Mouse (Mus musculus) lung, embryonic 15.5 days (tissue): ENCODE results near the gene Tbc1d24. TPM values are rescaled to one million over a fixed set of nuclear protein-coding genes. Genes with fewer than 3 reads are reported as not detected.

Experiments
- ATAC-seq: fragments of 200-750 bp; cut with Nextera tagmentation; 2 replicates; pipeline ENCODE4 v1.8.0; 2017; ENCODE audit warnings: moderate number of reproducible peaks, borderline replicate concordance; ENCODE audit not compliant: low FRiP score, low TSS enrichment; ENCODE audit errors: extremely low read depth
- H3K27ac ChIP-seq: fragments of 300-500 bp; sonication (generic); 2 replicates; pipeline ENCODE4 v1.5.1; 2015; ENCODE audit warnings: moderate library complexity, mild to moderate bottlenecking, inconsistent platforms
- H3K27me3 ChIP-seq: fragments of 300-500 bp; sonication (generic); 2 replicates; pipeline ENCODE4 v1.6.1; 2015; ENCODE audit warnings: inconsistent platforms
- H3K36me3 ChIP-seq: fragments of 300-500 bp; sonication (generic); 2 replicates; pipeline ENCODE4 v1.6.1; 2015; ENCODE audit warnings: inconsistent platforms
- H3K4me1 ChIP-seq: fragments of 300-500 bp; sonication (generic); 2 replicates; pipeline ENCODE4 v1.6.1; 2015; ENCODE audit warnings: inconsistent platforms
- H3K4me2 ChIP-seq: fragments of 300-500 bp; sonication (generic); 2 replicates; pipeline ENCODE4 v1.6.1; 2015; ENCODE audit warnings: inconsistent platforms, mild to moderate bottlenecking, moderate library complexity
- H3K4me3 ChIP-seq: fragments of 300-500 bp; sonication (generic); 2 replicates; pipeline ENCODE4 v1.5.1; 2015; ENCODE audit warnings: mild to moderate bottlenecking, inconsistent platforms
- H3K9ac ChIP-seq: fragments of 300-500 bp; sonication (generic); 2 replicates; pipeline ENCODE4 v1.6.1; 2015; ENCODE audit warnings: inconsistent platforms
- H3K9me3 ChIP-seq: fragments of 300-500 bp; sonication (generic); 2 replicates; pipeline ENCODE4 v1.6.1; 2016; ENCODE audit warnings: inconsistent platforms
- WGBS: fragments of 180-500 bp; shearing (Covaris S2); methylation state at CpG from one replicate; pipeline ENCODE4 v1.1.7; 2015; 5-methylcytosine and 5-hydroxymethylcytosine counted together
- polyA plus RNA-seq: library from polyadenylated mRNA; unstranded; fragments of >200 nt; fragmentation: Nextera tagmentation; extraction: Ambion mirVana; gene quantifications from 2 replicates; pipeline ENCODE4 v1.2.1, GENCODE M21; 2015

The Tbc1d24 gene
- polyA plus RNA-seq, 1 experiment from 2014 or later, result 4.7 TPM

DNA sequence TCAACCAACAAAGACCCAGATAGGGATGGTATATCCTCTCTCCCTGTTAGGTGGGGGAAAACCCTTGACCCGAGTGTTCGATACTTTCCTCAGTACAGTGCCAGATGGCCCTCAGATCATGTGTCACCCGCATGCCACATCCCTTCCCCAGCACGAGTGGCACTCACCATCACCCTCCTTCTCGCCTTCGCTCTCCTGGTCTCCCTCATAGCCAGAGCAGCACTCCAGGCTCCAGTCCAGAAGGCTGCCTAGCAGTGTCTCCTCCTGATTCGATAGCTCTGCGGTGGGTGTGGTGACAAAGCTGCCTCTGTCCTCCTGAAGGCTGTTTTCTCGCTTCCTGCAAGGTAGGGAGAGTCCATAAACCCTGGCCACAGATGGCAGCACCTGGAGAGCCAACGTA lies 19.4 kb upstream of the Tbc1d24 start:
- H3K36me3 ChIP-seq, result peaks cover 67% of the 10 kb centered on the region
- 90% methylated on average over 10 of the region's 10 CpGs for WGBS
- no peak overlapping the region for H3K27ac ChIP-seq
- H3K27me3 ChIP-seq, result no peaks in the 10 kb centered on the region
- no peak overlapping the region for H3K4me2 ChIP-seq
- H3K9ac ChIP-seq, result no peak overlapping the region
- H3K4me3 ChIP-seq, result no peak overlapping the region
- H3K4me1 ChIP-seq, result peaks cover 8% of the 10 kb centered on the region
- no peak for ATAC-seq
- H3K9me3 ChIP-seq, result no peaks in the 10 kb centered on the region

DNA sequence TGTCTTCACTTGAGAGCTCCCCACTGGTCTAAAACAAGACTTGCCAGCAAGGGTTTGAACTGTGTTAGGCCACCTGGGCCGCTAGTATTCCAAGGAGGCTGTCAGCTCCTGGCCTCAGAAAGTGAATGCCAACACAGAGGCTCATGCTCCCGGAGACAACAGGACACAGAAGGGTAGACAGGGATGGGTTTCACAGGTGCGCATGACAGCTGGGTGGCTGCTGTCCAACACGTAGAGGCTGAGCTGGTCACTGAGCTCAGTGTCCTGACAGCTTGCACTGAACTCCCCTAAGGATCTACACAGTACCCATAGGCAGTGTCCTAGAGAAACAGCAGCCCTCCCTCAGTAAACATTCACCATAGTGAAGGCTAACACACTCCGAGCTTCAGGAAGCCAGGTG lies 18.2 kb upstream of the Tbc1d24 start:
- Histone ChIP-seq H3K9ac (no peak overlapping the region), H3K36me3 (peaks cover 57% of the 10 kb centered on the region), H3K4me2 (no peak overlapping the region), H3K27ac (no peak overlapping the region), H3K27me3 (no peaks in the 10 kb centered on the region), H3K9me3 (no peaks in the 10 kb centered on the region), H3K4me3 (no peak overlapping the region), H3K4me1 (peaks cover 17% of the 10 kb centered on the region)
- no peak for ATAC-seq
- WGBS, result 83% methylated on average over 5 of the region's 5 CpGs

DNA sequence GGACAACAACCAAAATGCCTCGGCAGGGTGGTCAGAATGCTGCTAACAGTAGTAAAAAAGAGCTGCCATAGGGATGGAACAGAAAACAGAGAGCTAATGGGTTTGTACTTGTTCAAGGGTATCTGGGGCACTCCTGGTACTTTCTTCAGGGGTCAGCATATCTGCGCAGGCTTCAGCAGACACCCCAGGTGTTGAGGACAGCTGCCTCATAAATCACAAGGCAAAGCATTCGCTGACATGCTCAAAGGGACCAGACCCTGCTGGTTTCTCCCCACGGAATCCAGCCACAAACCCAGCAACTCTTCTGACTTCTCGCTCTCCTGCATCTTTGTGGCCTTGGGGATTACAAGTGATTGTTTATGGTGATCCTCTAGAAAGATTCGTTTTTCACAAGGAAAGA lies 17.3 kb upstream of the Tbc1d24 start:
- Histone ChIP-seq H3K9me3 (no peaks in the 10 kb centered on the region), H3K36me3 (peaks cover 50% of the 10 kb centered on the region), H3K4me2 (no peak overlapping the region), H3K27ac (no peak overlapping the region), H3K9ac (no peak overlapping the region), H3K4me1 (peaks cover 17% of the 10 kb centered on the region), H3K27me3 (no peaks in the 10 kb centered on the region), H3K4me3 (no peak overlapping the region)
- 63% methylated on average over 6 of the region's 6 CpGs for WGBS
- ATAC-seq, result no peak

DNA sequence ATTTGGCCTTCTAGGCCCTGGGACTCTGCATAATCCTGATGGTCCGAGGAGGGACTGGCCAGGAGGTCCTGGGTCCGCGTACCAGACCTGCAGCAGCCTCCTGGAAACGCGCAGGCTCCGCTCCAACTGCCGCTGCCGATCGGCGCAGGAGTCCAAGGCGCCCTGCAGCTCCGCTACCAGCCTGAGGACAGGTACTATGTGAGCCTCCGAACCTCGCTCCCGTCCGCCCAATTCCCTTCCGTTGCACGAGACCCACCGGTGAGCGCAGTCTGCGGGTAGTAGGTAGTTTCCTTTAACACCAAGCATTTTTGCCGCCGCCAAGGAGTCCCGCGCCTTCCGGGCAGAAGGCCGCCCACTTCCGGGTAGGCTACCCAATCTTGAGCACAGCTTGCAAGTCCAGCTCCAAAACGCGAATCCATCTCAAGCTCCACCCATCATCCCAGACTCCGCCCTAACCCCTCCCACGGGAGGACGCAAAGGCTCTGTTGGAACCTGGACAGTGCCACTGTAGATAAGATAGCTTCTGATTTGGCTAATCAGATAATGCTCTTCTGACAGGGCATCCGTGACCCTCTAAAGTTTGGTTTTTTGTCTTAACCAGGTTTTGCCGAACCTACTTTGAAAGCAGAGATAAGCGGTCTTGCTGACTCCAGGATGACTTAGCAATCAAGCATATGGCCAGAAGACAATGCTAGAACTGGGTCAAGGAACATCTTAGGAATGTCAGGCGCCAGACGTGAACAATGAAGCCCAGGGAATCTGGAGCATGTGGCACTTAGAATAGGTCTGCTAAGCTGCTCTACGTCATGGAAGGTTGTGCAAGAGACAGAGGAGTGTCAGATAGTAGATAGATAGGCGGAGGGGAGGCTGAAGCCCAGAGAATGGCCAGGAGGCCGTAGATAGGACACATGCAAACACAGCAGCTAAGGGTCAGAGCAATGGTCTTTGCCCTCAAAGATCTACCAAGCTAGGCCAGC lies 15.4 kb upstream of the Tbc1d24 start, which contains the start of gene Tedc2:
Tedc2 (minus strand) TSS at position 417 of the 977 bp plus-strand sequence.
- H3K9me3 ChIP-seq, result no peaks in the 10 kb centered on the region
- peak within 1 kb of the TSS; percentile 66 for H3K9ac ChIP-seq
- WGBS, result 4% methylated on average over 41 of the region's 41 CpGs
- peak within 1 kb of the TSS; percentile 77 for H3K4me2 ChIP-seq
- peak; percentile 95 for ATAC-seq
- peaks cover 17% of the 10 kb centered on the region for H3K4me1 ChIP-seq
- H3K4me3 ChIP-seq, result peak within 1 kb of the TSS; percentile 61
- peak within 1 kb of the TSS; percentile 43 for H3K27ac ChIP-seq
- peaks cover 40% of the 10 kb centered on the region for H3K36me3 ChIP-seq
- H3K27me3 ChIP-seq, result no peaks in the 10 kb centered on the region

DNA sequence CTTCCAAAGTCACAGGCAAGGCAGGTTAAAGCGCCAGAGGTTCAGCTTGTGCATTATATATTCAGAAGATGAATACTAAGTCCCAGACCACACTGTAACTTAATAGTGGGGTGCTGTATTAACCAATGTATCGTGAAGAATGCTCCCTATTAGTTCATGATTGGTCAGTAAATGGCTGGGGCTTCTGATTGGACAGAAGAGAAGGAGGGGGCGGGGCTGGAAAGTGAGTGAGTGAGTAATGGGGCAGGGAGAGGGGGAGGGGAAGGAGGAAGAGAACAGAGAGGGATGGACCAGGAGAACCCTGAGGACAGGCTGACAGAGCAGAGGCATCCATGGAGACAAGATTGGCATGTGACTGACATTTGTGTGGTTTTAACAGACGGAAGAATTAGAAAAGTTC lies 11.5 kb upstream of the Tbc1d24 start:
- Histone ChIP-seq H3K36me3 (peaks cover 20% of the 10 kb centered on the region), H3K4me1 (peaks cover 23% of the 10 kb centered on the region), H3K4me2 (no peak overlapping the region), H3K4me3 (no peak overlapping the region), H3K27me3 (no peaks in the 10 kb centered on the region), H3K27ac (no peak overlapping the region), H3K9ac (no peak overlapping the region), H3K9me3 (no peaks in the 10 kb centered on the region)
- ATAC-seq, result no peak
- WGBS, result 71% methylated on average over 4 of the region's 4 CpGs

DNA sequence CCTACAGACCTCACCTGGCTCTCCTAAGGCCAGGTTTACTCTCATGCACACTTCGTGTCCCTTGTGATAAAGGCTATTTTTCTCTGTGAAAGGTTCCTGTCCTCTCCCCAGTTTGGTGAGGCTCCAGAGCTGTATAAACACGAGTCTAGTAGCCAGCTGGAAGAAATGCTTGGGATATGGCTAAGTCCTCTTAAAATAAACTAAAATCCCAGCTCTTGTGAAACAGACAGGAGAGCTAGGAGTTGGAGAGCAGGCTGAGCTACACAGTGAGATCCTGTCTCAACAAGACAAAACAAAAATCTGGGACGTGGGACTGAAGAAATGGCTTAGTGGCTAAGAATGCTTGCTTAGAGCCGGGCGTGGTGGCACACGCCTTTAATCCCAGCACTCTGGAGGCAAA lies 7.8 kb upstream of the Tbc1d24 start:
- WGBS, result 53% methylated on average over 6 of the region's 6 CpGs
- ATAC-seq, result no peak
- Histone ChIP-seq H3K4me1 (peaks cover 40% of the 10 kb centered on the region), H3K9me3 (no peaks in the 10 kb centered on the region), H3K27me3 (0 out of 2 replicates have a peak, but pooled peaks cover 6% of the 10 kb centered on the region), H3K36me3 (peaks cover 20% of the 10 kb centered on the region), H3K9ac (no peak overlapping the region), H3K4me2 (no peak overlapping the region), H3K4me3 (no peak overlapping the region), H3K27ac (0 out of 2 replicates have a peak overlapping the region, but pooled peaks have one; percentile 1)

DNA sequence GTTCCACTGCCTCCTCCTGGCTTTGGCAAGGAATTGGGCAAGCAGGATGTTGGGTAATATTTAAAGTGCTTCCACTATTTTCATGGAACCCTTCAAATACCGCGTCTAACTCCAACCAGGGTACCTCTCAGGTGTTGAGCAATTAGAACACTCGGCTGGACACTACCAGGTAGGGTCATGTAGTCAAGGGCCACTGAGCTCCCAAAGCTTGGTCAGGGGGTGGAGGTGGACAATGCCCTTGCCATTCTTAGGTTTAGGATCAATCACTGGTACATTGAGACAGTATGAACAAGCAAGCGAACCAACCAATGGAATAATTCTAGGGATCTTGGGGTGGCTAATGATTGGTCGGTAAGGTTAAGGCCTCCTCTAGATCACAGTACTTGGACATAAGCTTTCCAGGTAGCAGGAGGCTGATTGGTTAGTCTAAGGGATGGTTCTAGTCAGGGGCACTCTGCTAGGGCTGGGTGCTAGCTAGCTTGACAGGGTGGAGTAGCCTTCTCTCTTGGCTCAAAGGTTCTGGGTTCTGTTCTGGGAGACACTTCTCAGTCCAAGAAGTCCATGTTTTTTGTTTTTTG lies 7.2 kb upstream of the Tbc1d24 start:
- no peak for ATAC-seq
- Histone ChIP-seq H3K4me2 (peak overlapping the region; percentile 96), H3K4me3 (peak overlapping the region; percentile 45), H3K4me1 (peaks cover 45% of the 10 kb centered on the region), H3K9me3 (no peaks in the 10 kb centered on the region), H3K36me3 (peaks cover 17% of the 10 kb centered on the region), H3K9ac (no peak overlapping the region), H3K27me3 (0 out of 2 replicates have a peak, but pooled peaks cover 12% of the 10 kb centered on the region), H3K27ac (peak overlapping the region; percentile 74; the same call in 1 of the 2 replicates)
- WGBS, result 27% methylated on average over 5 of the region's 5 CpGs

DNA sequence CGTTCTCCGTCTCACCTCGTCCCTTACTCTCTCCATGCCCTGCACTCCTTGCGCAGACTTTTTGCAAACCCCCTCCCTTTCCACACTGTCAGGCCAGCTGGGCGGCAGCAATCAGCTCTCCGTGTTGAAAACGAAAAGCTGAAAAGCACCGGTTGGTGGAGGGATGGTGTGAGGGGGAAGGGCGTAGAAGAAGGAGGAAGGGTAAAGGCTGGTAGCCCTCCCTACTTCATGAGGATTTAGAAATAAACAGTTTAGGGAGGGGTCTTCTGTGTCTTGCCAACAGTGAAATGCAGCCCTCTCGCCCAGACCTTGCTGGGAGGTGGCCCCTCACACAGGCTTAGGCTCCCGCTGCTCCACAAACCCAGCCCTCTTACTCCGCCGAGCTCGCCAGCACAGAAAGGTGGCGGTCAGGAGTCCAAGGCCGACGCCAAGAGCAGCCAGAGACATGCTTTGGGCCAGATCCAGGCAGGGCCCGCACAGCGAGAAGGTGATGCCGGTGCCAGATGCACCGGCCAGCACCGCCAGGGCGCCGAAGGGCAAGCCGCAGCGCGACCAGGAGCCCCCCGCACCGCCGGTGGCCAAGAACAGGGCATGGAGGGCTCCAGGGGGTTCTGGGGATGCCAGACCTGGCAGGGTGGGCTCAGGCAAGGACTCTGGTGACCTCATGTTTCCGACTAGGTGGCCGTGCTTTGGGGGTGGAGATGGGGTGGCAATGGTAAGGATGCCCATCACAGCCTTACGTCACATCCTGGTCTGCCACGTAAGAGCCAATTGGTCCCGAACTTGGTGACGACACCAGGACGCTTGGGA lies 6.5 kb upstream of the Tbc1d24 start:
- H3K4me1 ChIP-seq, result peaks cover 52% of the 10 kb centered on the region
- H3K9ac ChIP-seq, result peak overlapping the region; percentile 65
- H3K9me3 ChIP-seq, result no peaks in the 10 kb centered on the region
- peaks cover 18% of the 10 kb centered on the region; the same call in 1 of the 2 replicates for H3K27me3 ChIP-seq
- peaks cover 16% of the 10 kb centered on the region for H3K36me3 ChIP-seq
- H3K27ac ChIP-seq, result peak overlapping the region; percentile 74
- H3K4me2 ChIP-seq, result peak overlapping the region; percentile 96
- H3K4me3 ChIP-seq, result peak overlapping the region; percentile 45
- no peak; the same call in 1 of the 2 replicates for ATAC-seq
- WGBS, result 2% methylated on average over 37 of the region's 37 CpGs

DNA sequence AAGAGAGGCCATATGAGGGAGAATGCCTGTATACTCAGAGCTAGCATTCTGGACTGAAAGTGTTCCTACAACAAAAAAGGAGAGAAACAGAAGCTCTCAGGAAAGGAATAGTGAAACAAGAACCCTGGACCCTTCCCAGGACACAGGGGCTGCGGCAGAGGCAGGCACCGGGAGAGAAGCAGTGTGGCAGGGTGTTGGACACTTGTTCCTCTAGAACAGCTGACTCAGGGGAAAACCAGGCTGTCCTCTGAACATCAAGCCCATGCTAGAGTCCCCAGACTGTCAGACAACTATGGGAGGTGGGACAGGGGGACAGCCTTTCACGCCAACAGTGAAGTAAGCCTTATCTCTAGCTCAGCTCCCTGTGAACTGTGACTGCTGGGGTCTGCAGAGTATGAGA lies 5.2 kb upstream of the Tbc1d24 start:
- ATAC-seq, result no peak
- Histone ChIP-seq H3K4me3 (no peak overlapping the region), H3K4me2 (peak overlapping the region; percentile 96; the same call in 1 of the 2 replicates), H3K36me3 (peaks cover 9% of the 10 kb centered on the region), H3K4me1 (peaks cover 65% of the 10 kb centered on the region), H3K9ac (no peak overlapping the region), H3K27me3 (peaks cover 26% of the 10 kb centered on the region), H3K27ac (0 out of 2 replicates have a peak overlapping the region, but pooled peaks have one; percentile 74), H3K9me3 (no peaks in the 10 kb centered on the region)
- WGBS, result 79% methylated on average over 3 of the region's 3 CpGs

DNA sequence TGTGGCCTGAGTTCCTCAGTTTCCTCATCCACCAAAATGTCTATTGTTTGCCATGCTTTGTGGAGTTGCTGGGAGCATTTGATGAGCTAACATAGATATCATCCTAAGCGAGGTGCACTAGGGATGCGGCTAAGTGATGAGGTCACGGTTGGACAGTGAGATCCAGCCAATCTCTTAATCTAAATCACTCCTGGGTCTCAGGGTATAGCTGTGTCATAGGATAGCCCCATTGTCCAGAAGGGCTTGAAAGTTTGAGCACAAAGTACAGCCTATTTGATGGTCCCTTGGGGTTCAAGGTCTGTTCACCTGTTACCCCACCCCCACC lies 4.5 kb upstream of the Tbc1d24 start:
- Histone ChIP-seq H3K27me3 (peaks cover 26% of the 10 kb centered on the region), H3K9me3 (no peaks in the 10 kb centered on the region), H3K27ac (peak overlapping the region; percentile 87), H3K4me2 (peak overlapping the region; percentile 98), H3K36me3 (peaks cover 2% of the 10 kb centered on the region; the same call in 1 of the 2 replicates), H3K4me3 (no peak overlapping the region), H3K4me1 (peaks cover 68% of the 10 kb centered on the region), H3K9ac (no peak overlapping the region)
- WGBS, result 64% methylated on average over 3 of the region's 3 CpGs
- no peak for ATAC-seq

DNA sequence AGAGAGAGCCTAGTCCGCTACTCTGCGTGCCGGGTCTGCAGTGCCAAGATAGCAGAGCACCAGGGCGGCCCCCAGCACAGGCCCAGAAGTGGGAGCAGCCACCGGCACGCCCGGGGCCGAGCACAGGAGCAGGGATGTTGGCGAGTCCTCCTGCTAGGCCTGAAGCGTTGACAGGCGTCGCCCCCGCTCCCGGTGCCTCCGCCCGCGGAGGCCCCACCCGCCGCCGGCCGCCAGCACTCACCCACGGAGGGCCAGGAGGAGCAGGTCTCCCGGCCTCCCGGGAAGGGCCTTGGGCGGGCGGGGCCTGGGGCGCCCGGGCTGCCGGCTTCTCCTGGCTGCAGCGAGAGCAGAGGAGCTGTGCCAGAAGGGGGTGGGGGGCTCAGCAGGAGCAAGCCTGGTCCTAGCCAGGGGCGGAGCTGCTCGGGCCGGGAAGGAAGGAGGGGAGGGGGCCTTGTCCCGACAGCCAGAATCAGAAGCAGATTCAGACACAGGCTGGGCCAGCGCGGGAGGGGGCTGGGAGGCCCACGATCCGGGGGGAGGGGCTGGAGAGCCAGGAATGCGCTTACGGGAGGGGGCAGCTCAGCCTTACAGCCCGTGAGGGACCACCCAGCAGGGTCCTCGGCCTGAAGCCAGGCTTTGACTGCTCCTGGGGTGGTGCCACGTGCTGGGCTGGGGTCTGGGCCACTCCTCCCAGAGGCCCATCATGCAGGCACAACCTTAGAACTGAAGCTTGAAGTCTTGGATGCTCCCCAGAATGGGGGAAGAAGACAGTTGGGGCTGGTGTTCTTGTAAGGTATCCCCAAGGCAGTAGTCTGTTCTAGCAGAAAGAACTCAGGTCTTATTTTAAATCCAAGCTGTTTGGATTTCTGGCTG lies 3.9 kb upstream of the Tbc1d24 start, which contains the start of gene Ntn3:
Ntn3 (minus strand) TSS at position 489 of the 873 bp plus-strand sequence.
- H3K27me3 ChIP-seq, result peaks cover 26% of the 10 kb centered on the region
- ATAC-seq, result peak; percentile 58
- H3K27ac ChIP-seq, result peak within 1 kb of the TSS; percentile 87
- no peaks in the 10 kb centered on the region for H3K36me3 ChIP-seq
- peak within 1 kb of the TSS; percentile 98 for H3K4me2 ChIP-seq
- H3K9ac ChIP-seq, result peak within 1 kb of the TSS; percentile 51
- peak within 1 kb of the TSS; percentile 75 for H3K4me3 ChIP-seq
- no peaks in the 10 kb centered on the region for H3K9me3 ChIP-seq
- H3K4me1 ChIP-seq, result peaks cover 74% of the 10 kb centered on the region
- under 1% methylated on average over 42 of the region's 43 CpGs for WGBS
